Mouse (Mus musculus) hindbrain, embryonic 15.5 days (tissue): ENCODE measurements around the gene Senp8. TPM values are rescaled to one million over a fixed set of nuclear protein-coding genes. Genes with fewer than 3 reads are reported as not detected.

Experiments
- ATAC-seq: fragments of 200-750 bp; cut with Nextera tagmentation; 2 replicates; pipeline ENCODE4 v1.8.0; 2017; ENCODE audit warnings: low read depth, moderate number of reproducible peaks, moderate TSS enrichment; ENCODE audit not compliant: low FRiP score
- H3K27ac ChIP-seq: fragments of 300-500 bp; sonication (generic); replicated peaks from 2 replicates; pipeline ENCODE4 v1.5.1; 2015; ENCODE audit warnings: mild to moderate bottlenecking, inconsistent platforms
- H3K27me3 ChIP-seq: fragments of 300-500 bp; sonication (generic); 2 replicates; pipeline ENCODE4 v1.6.1; 2015; ENCODE audit warnings: control low read depth, inconsistent platforms
- H3K36me3 ChIP-seq: fragments of 300-500 bp; sonication (generic); 2 replicates; pipeline ENCODE4 v1.6.1; 2015; ENCODE audit warnings: control low read depth, inconsistent platforms
- H3K4me1 ChIP-seq: fragments of 300-500 bp; sonication (generic); replicated peaks from 2 replicates; pipeline ENCODE4 v1.6.1; 2015; ENCODE audit warnings: control low read depth, inconsistent platforms
- H3K4me2 ChIP-seq: fragments of 300-500 bp; sonication (generic); 2 replicates; pipeline ENCODE4 v1.6.1; 2015; ENCODE audit warnings: moderate library complexity, mild to moderate bottlenecking, inconsistent platforms
- H3K4me3 ChIP-seq: fragments of 300-500 bp; sonication (generic); 2 replicates; pipeline ENCODE4 v1.5.1; 2015; ENCODE audit warnings: mild to moderate bottlenecking, inconsistent platforms
- H3K9ac ChIP-seq: fragments of 300-500 bp; sonication (generic); 2 replicates; pipeline ENCODE4 v1.6.1; 2015; ENCODE audit warnings: inconsistent platforms
- H3K9me3 ChIP-seq: fragments of 300-500 bp; sonication (generic); 2 replicates; pipeline ENCODE4 v1.6.1; 2016; ENCODE audit warnings: control low read depth, inconsistent platforms
- WGBS: fragments of 180-500 bp; shearing (Covaris S2); methylation state at CpG from one replicate; pipeline ENCODE4 v1.1.7; 2015; 5-methylcytosine and 5-hydroxymethylcytosine counted together
- polyA plus RNA-seq: library from polyadenylated mRNA; unstranded; fragments of >200 nt; fragmentation: Nextera tagmentation; extraction: Ambion mirVana; gene quantifications from 2 replicates; pipeline ENCODE4 v1.2.1, GENCODE M21; 2015

Gene Senp8
- polyA plus RNA-seq, 1 experiment from 2014 or later: 10.2 TPM

DNA sequence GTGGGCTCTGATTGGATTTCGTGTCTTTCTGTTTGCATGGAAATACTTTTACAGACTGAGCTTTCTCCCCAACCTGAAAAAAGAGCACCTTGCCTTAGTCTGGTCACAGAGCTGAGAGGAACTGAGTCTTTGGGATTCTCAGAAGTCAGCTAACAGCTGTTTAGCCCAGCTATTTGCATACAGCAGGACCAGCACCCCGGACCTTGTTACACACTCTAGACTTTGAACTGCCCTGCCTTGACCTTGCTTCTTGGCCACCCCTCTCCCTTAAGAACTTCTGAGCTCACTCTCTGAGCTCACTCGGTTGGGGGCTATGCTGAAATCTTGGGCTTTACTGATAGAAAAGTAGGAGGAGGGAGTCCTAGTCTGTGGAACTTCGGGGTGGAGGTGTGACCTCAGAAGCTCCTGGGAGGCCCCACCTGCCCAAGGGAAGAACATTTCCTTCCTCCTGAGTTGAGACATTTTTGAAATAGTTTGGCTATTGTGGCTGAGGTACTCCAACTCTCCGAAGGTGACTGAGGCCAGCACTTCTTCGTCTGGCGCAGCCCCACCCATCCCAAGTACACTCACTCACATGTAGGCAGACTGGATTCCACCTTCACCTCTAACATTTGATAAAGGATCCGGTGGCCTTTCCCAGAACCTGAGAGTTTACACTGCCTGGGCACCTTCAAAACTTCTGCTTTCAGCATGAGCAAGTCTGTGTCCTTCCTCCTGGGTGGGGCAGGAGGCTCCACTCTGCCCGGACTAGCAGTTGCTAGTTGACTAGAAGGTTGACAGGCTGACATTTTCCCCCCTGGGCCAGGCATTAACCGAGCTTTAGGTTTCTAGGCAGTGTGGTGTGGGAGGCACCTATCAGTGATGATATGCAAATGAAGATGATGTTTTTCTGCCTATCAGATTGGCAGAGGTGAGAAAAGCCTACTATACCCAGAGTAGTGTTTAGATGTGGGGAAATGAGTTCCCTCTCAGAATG is 43.4 kb downstream of the Senp8 start:
- 72% methylated on average over 10 of the region's 10 CpGs for WGBS
- no peaks in the 10 kb centered on the region for H3K9me3 ChIP-seq
- no peak overlapping the region for H3K4me3 ChIP-seq
- no peak overlapping the region for H3K4me2 ChIP-seq
- no peak for ATAC-seq
- H3K36me3 ChIP-seq: no peaks in the 10 kb centered on the region
- no peak overlapping the region for H3K9ac ChIP-seq
- no peaks in the 10 kb centered on the region for H3K27me3 ChIP-seq
- no peaks in the 10 kb centered on the region for H3K4me1 ChIP-seq
- H3K27ac ChIP-seq: no peak overlapping the region

- Histone ChIP-seq H3K27ac (no peak overlapping the region), H3K4me1 (no peaks in the 10 kb centered on the region), H3K27me3 (no peaks in the 10 kb centered on the region), H3K4me2 (no peak overlapping the region), H3K4me3 (no peak overlapping the region), H3K36me3 (no peaks in the 10 kb centered on the region), H3K9ac (no peak overlapping the region), H3K9me3 (no peaks in the 10 kb centered on the region)
- 75% methylated on average over 6 of the region's 6 CpGs for WGBS
- no peak for ATAC-seq
These were observed 47.4 kb downstream of the Senp8 start for GRCm38 (mm10) chr9:59703099-59703498.

DNA sequence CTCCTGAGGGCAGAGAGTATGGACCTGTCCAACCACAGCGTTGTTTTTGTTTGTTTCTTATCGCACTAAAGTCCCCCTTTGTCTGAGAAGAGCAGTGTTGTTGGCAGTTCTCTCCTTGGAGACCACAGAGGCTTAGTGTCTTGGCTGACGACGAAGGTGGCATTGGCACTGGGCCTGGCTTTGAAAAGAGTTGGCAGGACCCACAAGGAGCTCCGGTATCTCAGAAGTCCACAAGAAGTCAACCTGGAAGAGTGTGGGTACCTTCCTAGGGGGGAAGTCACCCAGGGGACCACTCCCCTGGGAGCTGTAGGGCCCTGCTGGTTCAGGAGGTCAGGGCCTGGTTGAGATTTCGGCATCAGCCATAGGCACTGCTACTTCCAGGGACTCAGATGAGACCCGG is 49.4 kb downstream of the Senp8 start:
- H3K9me3 ChIP-seq: no peaks in the 10 kb centered on the region
- no peak overlapping the region for H3K4me3 ChIP-seq
- 62% methylated on average over 7 of the region's 7 CpGs for WGBS
- no peak overlapping the region for H3K4me2 ChIP-seq
- H3K27ac ChIP-seq: no peak overlapping the region
- H3K9ac ChIP-seq: no peak overlapping the region
- ATAC-seq: no peak
- no peaks in the 10 kb centered on the region for H3K27me3 ChIP-seq
- no peaks in the 10 kb centered on the region for H3K36me3 ChIP-seq
- no peaks in the 10 kb centered on the region for H3K4me1 ChIP-seq

- H3K27me3 ChIP-seq: no peaks in the 10 kb centered on the region
- H3K4me1 ChIP-seq: peaks cover 12% of the 10 kb centered on the region
- H3K36me3 ChIP-seq: no peaks in the 10 kb centered on the region
- H3K4me2 ChIP-seq: no peak overlapping the region
- H3K4me3 ChIP-seq: no peak overlapping the region
- 87% methylated on average over 3 of the region's 3 CpGs for WGBS
- H3K9me3 ChIP-seq: no peaks in the 10 kb centered on the region
- no peak overlapping the region for H3K9ac ChIP-seq
- no peak overlapping the region for H3K27ac ChIP-seq
- no peak for ATAC-seq
These were observed 54.1 kb downstream of the Senp8 start for GRCm38 (mm10) chr9:59696381-59696780.

DNA sequence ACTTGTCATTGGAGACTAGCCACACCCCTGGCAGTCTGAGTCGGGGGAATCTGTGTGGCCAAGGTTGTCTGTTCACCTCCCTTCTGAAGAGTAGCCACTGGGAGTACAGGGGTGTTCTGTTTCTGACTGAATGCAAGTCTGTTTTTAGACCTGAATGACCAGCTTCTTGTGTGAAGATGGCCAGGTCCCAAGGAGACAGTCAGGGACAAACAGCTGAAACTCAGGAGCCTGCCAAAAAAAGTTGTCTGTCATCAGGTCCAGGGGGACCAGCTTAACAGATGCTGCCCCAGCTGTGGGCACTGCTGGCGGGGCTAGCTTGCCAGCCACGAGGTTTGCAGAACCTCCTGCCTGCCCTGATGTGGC is 55.1 kb downstream of the Senp8 start:
- H3K9me3 ChIP-seq: no peaks in the 10 kb centered on the region
- 48% methylated on average over 3 of the region's 3 CpGs for WGBS
- H3K27me3 ChIP-seq: no peaks in the 10 kb centered on the region
- H3K27ac ChIP-seq: no peak overlapping the region
- 0 out of 2 replicates have a peak, but pooled peaks have one; percentile 9 for ATAC-seq
- H3K36me3 ChIP-seq: no peaks in the 10 kb centered on the region
- no peak overlapping the region for H3K4me2 ChIP-seq
- H3K4me3 ChIP-seq: no peak overlapping the region
- H3K9ac ChIP-seq: no peak overlapping the region
- peaks cover 13% of the 10 kb centered on the region for H3K4me1 ChIP-seq

- no peaks in the 10 kb centered on the region for H3K27me3 ChIP-seq
- WGBS: 63% methylated on average over 16 of the region's 16 CpGs
- H3K9me3 ChIP-seq: no peaks in the 10 kb centered on the region
- H3K4me1 ChIP-seq: peaks cover 13% of the 10 kb centered on the region
- H3K4me2 ChIP-seq: no peak overlapping the region
- H3K4me3 ChIP-seq: no peak overlapping the region
- H3K9ac ChIP-seq: no peak overlapping the region
- ATAC-seq: no peak
- H3K27ac ChIP-seq: no peak overlapping the region
- H3K36me3 ChIP-seq: no peaks in the 10 kb centered on the region
These were observed 55.7 kb downstream of the Senp8 start for GRCm38 (mm10) chr9:59694571-59695450.

- Histone ChIP-seq H3K4me2 (peak overlapping the region; percentile 55), H3K4me1 (peaks cover 13% of the 10 kb centered on the region), H3K36me3 (no peaks in the 10 kb centered on the region), H3K9me3 (no peaks in the 10 kb centered on the region), H3K27ac (peak overlapping the region; percentile 11; the same call in 1 of the 2 replicates), H3K4me3 (peak overlapping the region; percentile 29), H3K9ac (peak overlapping the region; percentile 5; the same call in 1 of the 2 replicates), H3K27me3 (no peaks in the 10 kb centered on the region)
- WGBS: 30% methylated on average over 9 of the region's 9 CpGs
- ATAC-seq: peak; percentile 78
These were observed 58.4 kb downstream of the Senp8 start for GRCm38 (mm10) chr9:59692145-59692544.

DNA sequence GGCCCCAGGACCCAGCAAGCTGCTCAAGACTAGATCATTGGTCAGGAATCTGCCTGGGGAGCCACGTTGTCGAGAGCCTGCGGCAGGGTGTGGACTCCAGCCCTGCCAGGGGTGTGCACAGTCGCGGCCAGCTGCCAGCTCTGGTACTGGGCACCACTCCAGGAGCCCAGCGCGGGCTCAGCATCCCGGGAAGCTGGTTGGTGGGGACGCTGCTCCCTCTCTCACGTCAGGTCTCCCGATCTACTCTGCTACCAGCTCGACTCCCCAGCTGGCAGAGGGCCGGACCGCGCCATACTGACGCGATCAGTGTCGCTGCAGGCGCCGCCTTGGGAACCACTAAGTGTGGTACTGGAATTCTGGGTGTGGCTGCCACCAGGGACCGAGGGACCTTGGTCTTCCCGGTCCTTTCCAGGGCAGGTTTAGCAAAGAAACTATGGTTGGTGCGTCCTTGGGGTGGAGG is 58.8 kb downstream of the Senp8 start:
- peak overlapping the region; percentile 5; the same call in 1 of the 2 replicates for H3K9ac ChIP-seq
- peak overlapping the region; percentile 55 for H3K4me2 ChIP-seq
- WGBS: 1% methylated on average over 23 of the region's 23 CpGs
- H3K27me3 ChIP-seq: no peaks in the 10 kb centered on the region
- peak overlapping the region; percentile 29 for H3K4me3 ChIP-seq
- peaks cover 13% of the 10 kb centered on the region for H3K4me1 ChIP-seq
- no peaks in the 10 kb centered on the region for H3K9me3 ChIP-seq
- no peaks in the 10 kb centered on the region for H3K36me3 ChIP-seq
- peak overlapping the region; percentile 11; the same call in 1 of the 2 replicates for H3K27ac ChIP-seq
- ATAC-seq: peak; percentile 86

DNA sequence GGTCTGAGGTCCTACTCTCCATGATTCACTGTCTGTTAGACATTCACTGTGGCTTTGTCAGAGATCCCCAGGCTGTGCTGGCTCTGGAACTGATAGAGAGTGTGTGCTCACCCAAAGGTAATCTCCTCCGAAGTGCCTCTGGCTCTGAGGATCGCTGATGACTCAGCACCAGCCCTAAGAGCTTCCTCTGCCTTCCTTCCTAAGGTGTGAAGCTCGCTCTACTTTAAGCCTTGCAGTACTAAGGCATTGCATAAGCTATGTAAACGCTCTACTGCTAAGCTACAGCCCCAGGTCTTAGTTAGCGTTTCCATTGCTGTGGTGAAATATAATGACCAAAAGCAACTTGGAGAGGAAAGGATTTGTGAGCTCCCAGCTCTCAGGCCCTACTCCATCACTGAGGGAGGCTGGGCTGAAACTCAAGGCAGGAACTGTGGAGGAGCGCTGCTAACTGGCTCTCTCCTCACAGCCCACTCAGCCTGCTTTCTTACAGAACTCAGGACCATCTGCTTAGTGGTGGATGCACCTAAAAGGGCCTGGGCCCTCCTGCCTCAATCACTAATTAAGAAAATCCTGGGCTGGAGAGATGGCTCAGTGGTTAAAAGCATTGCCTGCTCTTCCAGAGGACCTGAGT is 63.0 kb downstream of the Senp8 start:
- WGBS: 46% methylated on average over 6 of the region's 6 CpGs
- Histone ChIP-seq H3K27me3 (no peaks in the 10 kb centered on the region), H3K4me3 (no peak overlapping the region), H3K36me3 (no peaks in the 10 kb centered on the region), H3K9me3 (no peaks in the 10 kb centered on the region), H3K27ac (no peak overlapping the region), H3K9ac (no peak overlapping the region), H3K4me1 (peaks cover 13% of the 10 kb centered on the region), H3K4me2 (no peak overlapping the region)
- ATAC-seq: no peak
